Mouse (Mus musculus) embryonic fibroblast, embryonic 13.5 days (primary cell): Measurements from ENCODE around the gene Nhsl1.

Experiments used
- CTCF ChIP-seq: IDR thresholded peaks from 2 replicates; pipeline ENCODE4 v1.5.1; 2011; ENCODE audit warnings: mild to moderate bottlenecking, control low read depth, low read length, moderate library complexity, borderline replicate concordance; ENCODE audit not compliant: insufficient read depth
- POLR2A ChIP-seq: IDR thresholded peaks from 2 replicates; pipeline ENCODE4 v1.6.1; 2011; ENCODE audit warnings: low read depth, mild to moderate bottlenecking, control low read depth, low read length, moderate library complexity

DNA sequence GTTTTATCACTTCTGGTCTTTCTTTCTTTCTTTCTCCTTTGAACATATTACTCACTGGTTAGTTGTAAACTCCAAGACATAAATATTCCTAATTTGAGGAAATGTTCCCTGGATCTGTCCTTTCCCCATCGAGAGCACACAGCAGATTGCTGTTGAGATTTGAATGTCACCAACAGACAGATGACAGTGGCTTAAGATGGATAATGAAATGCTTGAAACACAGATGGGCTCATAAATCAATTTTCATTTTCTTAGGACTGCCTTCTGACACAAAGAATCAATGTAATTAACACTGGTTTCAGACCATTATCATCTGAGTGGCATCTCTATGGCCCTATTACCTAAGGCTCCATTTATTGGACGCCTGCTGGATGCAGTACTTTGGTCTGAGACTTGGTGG is 203.8 kb downstream of the Nhsl1 start:
- TF ChIP-seq POLR2A (no peak), CTCF (no peak)
